Mouse (Mus musculus) forebrain, embryonic 14.5 days (tissue): Measurements from ENCODE around the gene Nav2. TPM values are rescaled to one million over a fixed set of nuclear protein-coding genes. Genes with fewer than 3 reads are reported as not detected.

Source experiments
- ATAC-seq: fragments of 200-750 bp; cut with Nextera tagmentation; 2 replicates; pipeline ENCODE4 v1.8.0; 2017; ENCODE audit warnings: mild to moderate bottlenecking, moderate library complexity
- DNase-seq: peaks from one replicate; pipeline ENCODE4 v3.0.0-alpha.2; 2015; ENCODE audit warnings: low spot score
- H3K27ac ChIP-seq: fragments of 300-500 bp; sonication (generic); 2 replicates; pipeline ENCODE4 v1.5.1; 2014; ENCODE audit warnings: low read depth, mild to moderate bottlenecking, control low read depth, low read length, moderate library complexity
- H3K27me3 ChIP-seq: fragments of 300-500 bp; sonication (generic); replicated peaks from 2 replicates; pipeline ENCODE4 v1.6.1; 2014; ENCODE audit warnings: low read length, control low read depth, mixed read lengths; ENCODE audit not compliant: control insufficient read depth, insufficient read depth
- H3K36me3 ChIP-seq: fragments of 300-500 bp; sonication (generic); 2 replicates; pipeline ENCODE4 v1.6.1; 2014; ENCODE audit warnings: low read length, control low read depth; ENCODE audit not compliant: control insufficient read depth, insufficient read depth
- H3K4me1 ChIP-seq: fragments of 300-500 bp; sonication (generic); 2 replicates; pipeline ENCODE4 v1.6.1; 2014; ENCODE audit warnings: antibody characterized with exemption, low read length, control low read depth; ENCODE audit not compliant: control insufficient read depth, insufficient read depth
- H3K4me2 ChIP-seq: fragments of 300-500 bp; sonication (generic); 2 replicates; pipeline ENCODE4 v1.6.1; 2014; ENCODE audit warnings: mild to moderate bottlenecking, control low read depth, low read length
- H3K4me3 ChIP-seq: fragments of 300-500 bp; sonication (generic); 2 replicates; pipeline ENCODE4 v1.5.1; 2014; ENCODE audit warnings: low read depth, low read length, control low read depth
- H3K9ac ChIP-seq: fragments of 300-500 bp; sonication (generic); 2 replicates; pipeline ENCODE4 v1.6.1; 2014; ENCODE audit warnings: mild to moderate bottlenecking, low read length, control low read depth, moderate library complexity
- H3K9me3 ChIP-seq: fragments of 300-500 bp; sonication (generic); replicated peaks from 2 replicates; pipeline ENCODE4 v1.6.1; 2016; ENCODE audit warnings: low read length, control low read depth, mixed read lengths; ENCODE audit not compliant: control insufficient read depth
- WGBS: fragments of 180-500 bp; shearing (Covaris S2); extraction: QIAGEN DNeasy Blood & Tissue Kit; methylation state at CpG from one replicate; pipeline ENCODE4 v1.1.7; 2014; 5-methylcytosine and 5-hydroxymethylcytosine counted together
- polyA plus RNA-seq: library from polyadenylated mRNA; unstranded; fragments of >200 nt; fragmentation: Nextera tagmentation; extraction: Ambion mirVana; gene quantifications from 2 replicates; pipeline ENCODE4 v1.2.1, GENCODE M21; 2014

Nav2 gene
- polyA plus RNA-seq, 1 experiment from 2014 or later = 6.3 TPM

DNA sequence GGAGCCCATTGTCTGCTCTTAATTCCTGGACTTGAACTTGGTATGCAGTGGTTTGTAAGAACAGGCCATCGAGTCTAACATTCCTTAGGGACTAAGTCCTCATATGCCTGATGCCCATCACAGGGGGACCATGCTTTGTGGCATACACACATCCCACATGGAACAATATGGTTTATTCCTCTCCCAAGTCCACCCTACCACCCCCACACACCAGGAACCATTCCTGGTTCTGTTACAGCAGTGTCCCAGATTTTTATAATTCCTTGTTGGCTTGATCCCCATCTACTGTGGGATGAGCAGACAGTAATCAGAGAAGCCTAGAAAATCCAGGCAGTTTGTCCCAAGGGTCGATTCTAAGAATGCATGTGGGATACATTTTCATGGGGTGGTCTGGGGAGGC lies 668.6 kb downstream of the Nav2 start:
- Histone ChIP-seq H3K27ac (no peak overlapping the region), H3K36me3 (peaks cover 3% of the 10 kb centered on the region; the same call in 1 of the 2 replicates), H3K9ac (no peak overlapping the region), H3K4me1 (no peaks in the 10 kb centered on the region), H3K27me3 (no peaks in the 10 kb centered on the region), H3K4me3 (no peak overlapping the region), H3K4me2 (no peak overlapping the region), H3K9me3 (no peaks in the 10 kb centered on the region)
- ATAC-seq (no peak), DNase-seq (no peak)
- 70% methylated on average over 2 of the region's 2 CpGs for WGBS

GRCm38 (mm10) chr7:49581951-49582350 lies 673.4 kb downstream of the Nav2 start:
- Histone ChIP-seq H3K27ac (no peak overlapping the region), H3K4me3 (no peak overlapping the region), H3K9me3 (no peaks in the 10 kb centered on the region), H3K4me2 (no peak overlapping the region), H3K9ac (no peak overlapping the region), H3K4me1 (no peaks in the 10 kb centered on the region), H3K36me3 (peaks cover 5% of the 10 kb centered on the region), H3K27me3 (no peaks in the 10 kb centered on the region)
- 92% methylated on average over 2 of the region's 2 CpGs for WGBS
- ATAC-seq = no peak
- DNase-seq = no peak

GRCm38 (mm10) chr7:49582551-49582950 lies 674.0 kb downstream of the Nav2 start:
- Histone ChIP-seq H3K4me2 (no peak overlapping the region), H3K9ac (no peak overlapping the region), H3K36me3 (peaks cover 5% of the 10 kb centered on the region), H3K9me3 (no peaks in the 10 kb centered on the region), H3K27me3 (no peaks in the 10 kb centered on the region), H3K4me1 (no peaks in the 10 kb centered on the region), H3K4me3 (no peak overlapping the region), H3K27ac (no peak overlapping the region)
- WGBS = 89% methylated on average over 7 of the region's 7 CpGs
- DNase-seq (no peak), ATAC-seq (no peak)

DNA sequence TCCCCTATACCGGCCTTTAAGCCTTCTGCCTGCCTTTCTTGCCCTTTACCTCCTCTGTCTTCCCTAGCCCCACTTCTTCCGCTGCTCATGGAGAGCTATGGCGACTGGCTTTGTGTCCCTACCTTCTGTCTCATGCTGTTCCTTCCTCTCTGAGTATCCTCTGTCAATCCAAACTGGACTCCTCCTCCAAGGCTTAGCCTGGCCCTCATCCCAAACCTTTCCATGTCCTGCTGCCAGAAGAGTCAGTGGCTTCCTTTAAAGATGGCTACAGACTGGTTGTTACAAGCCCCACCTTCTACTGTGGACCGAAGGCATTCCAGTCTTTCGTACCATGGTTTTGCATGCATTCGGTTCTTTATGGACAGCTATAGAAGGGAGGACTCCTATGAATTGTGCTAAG lies 674.7 kb downstream of the Nav2 start:
- Histone ChIP-seq H3K27me3 (no peaks in the 10 kb centered on the region), H3K9ac (no peak overlapping the region), H3K4me1 (no peaks in the 10 kb centered on the region), H3K27ac (no peak overlapping the region), H3K4me3 (no peak overlapping the region), H3K4me2 (no peak overlapping the region), H3K36me3 (peaks cover 2% of the 10 kb centered on the region; the same call in 1 of the 2 replicates), H3K9me3 (no peaks in the 10 kb centered on the region)
- WGBS = 88% methylated on average over 6 of the region's 6 CpGs
- ATAC-seq (no peak), DNase-seq (no peak)

DNA sequence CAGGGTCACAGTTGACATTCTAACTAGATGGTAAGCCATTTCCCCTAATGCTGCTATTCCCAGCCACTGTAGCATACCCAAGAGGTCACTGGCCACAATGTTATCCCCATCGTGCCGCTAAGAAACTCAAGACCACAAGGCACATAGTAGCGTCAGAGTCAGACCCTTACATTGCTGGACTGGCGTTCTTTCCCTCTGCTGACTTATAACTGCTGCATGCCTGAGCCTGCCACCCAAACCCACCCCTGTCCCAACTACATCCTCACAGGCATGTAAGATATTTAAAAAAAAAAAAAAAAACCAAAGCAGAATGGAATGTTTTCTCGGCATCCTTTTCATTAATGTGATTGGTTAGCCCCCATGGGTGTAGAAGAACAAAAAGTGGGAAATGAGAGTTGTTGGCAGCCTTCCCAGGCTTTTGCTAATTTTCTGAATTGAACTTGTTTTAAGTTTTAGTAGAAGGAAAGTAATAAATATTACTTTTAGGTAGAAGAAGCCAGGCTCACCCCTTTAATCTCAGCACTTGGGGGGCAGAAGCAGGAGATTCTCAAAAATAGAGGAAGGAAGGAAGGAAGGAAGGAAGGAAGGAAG lies 678.1 kb downstream of the Nav2 start:
- Histone ChIP-seq H3K4me3 (no peak overlapping the region), H3K27me3 (no peaks in the 10 kb centered on the region), H3K4me1 (no peaks in the 10 kb centered on the region), H3K9ac (no peak overlapping the region), H3K36me3 (peaks cover 2% of the 10 kb centered on the region; the same call in 1 of the 2 replicates), H3K27ac (no peak overlapping the region), H3K4me2 (no peak overlapping the region), H3K9me3 (no peaks in the 10 kb centered on the region)
- ATAC-seq (no peak), DNase-seq (no peak)
- WGBS = 74% methylated on average over 5 of the region's 5 CpGs

DNA sequence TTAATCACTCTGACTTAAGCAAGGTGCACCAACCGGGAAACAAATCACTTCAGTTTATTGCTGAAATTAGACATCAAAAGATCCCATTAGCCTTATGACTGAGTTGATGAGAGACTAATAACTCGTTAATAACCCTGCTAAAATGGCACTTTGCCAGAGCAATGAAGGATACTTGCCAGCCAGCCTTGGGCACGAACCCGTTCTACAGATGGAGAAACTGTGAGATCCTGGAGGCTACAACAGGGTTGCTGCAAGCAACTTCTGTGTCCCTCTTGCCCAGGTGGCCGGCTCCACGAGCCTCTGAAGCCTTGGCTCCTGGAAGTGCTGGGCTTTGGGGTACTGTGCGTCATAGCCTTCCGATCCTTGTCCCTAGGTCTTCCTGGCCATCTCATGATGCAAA lies 681.1 kb downstream of the Nav2 start:
- Histone ChIP-seq H3K4me3 (no peak overlapping the region), H3K36me3 (peaks cover 10% of the 10 kb centered on the region; the same call in 1 of the 2 replicates), H3K4me1 (no peaks in the 10 kb centered on the region), H3K9ac (no peak overlapping the region), H3K27me3 (no peaks in the 10 kb centered on the region), H3K4me2 (no peak overlapping the region), H3K27ac (no peak overlapping the region), H3K9me3 (no peaks in the 10 kb centered on the region)
- 76% methylated on average over 8 of the region's 8 CpGs for WGBS
- ATAC-seq = no peak
- no peak for DNase-seq

DNA sequence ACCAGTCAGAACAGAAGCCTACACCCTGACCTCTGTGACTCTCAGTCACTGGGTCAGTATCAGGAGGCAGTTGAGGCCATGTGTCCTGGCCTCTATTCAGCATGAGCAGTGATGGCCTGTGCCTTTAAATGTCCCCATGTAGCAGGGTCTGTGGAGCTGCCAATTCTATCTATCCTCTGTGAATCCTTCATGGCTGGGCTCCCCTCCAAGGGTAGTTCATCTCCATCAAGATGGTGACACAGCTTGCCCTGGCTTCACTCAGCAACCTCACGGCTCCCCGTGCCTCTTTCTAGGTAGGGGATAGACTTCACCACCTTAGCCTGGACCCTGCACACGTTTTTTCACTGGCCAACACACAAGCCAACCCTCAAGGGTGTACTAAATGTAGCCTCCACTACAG lies 689.3 kb downstream of the Nav2 start:
- H3K36me3 ChIP-seq = peaks cover 18% of the 10 kb centered on the region; the same call in 1 of the 2 replicates
- H3K9me3 ChIP-seq = no peaks in the 10 kb centered on the region
- H3K9ac ChIP-seq = no peak overlapping the region
- ATAC-seq (no peak), DNase-seq (no peak)
- H3K4me3 ChIP-seq = no peak overlapping the region
- H3K4me1 ChIP-seq = no peaks in the 10 kb centered on the region
- H3K27me3 ChIP-seq = no peaks in the 10 kb centered on the region
- 88% methylated on average over 3 of the region's 3 CpGs for WGBS
- H3K27ac ChIP-seq = no peak overlapping the region
- no peak overlapping the region for H3K4me2 ChIP-seq

GRCm38 (mm10) chr7:49598225-49598624 lies 689.7 kb downstream of the Nav2 start:
- no peaks in the 10 kb centered on the region for H3K27me3 ChIP-seq
- no peak overlapping the region for H3K9ac ChIP-seq
- ATAC-seq (no peak), DNase-seq (no peak)
- 95% methylated on average over 13 of the region's 13 CpGs for WGBS
- no peak overlapping the region for H3K4me3 ChIP-seq
- H3K27ac ChIP-seq = no peak overlapping the region
- no peaks in the 10 kb centered on the region for H3K9me3 ChIP-seq
- peaks cover 18% of the 10 kb centered on the region; the same call in 1 of the 2 replicates for H3K36me3 ChIP-seq
- no peak overlapping the region for H3K4me2 ChIP-seq
- H3K4me1 ChIP-seq = no peaks in the 10 kb centered on the region

DNA sequence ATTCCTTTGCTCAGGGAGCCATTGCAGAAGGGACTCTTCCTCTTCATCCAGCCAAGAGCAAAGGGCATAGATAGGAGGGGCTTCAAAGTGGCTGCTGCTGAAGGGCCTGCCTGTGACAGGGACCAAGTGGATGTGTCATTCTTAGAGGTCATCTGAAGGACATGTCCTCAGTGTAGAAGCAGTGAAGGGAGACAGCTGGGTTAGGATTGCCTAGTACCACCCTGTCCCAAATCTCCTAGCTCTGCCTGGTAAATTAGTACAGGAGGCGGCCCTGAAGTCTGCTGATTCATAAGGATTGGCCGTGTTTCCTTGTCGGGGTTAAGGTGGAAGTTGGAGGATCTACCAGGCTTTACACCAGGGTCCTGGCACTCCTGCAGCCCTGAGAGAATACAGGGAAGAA lies 691.4 kb downstream of the Nav2 start:
- Histone ChIP-seq H3K27me3 (no peaks in the 10 kb centered on the region), H3K9ac (no peak overlapping the region), H3K4me2 (no peak overlapping the region), H3K4me1 (no peaks in the 10 kb centered on the region), H3K4me3 (no peak overlapping the region), H3K36me3 (peaks cover 5% of the 10 kb centered on the region; the same call in 1 of the 2 replicates), H3K9me3 (no peaks in the 10 kb centered on the region), H3K27ac (no peak overlapping the region)
- 85% methylated on average over 3 of the region's 3 CpGs for WGBS
- no peak for DNase-seq
- ATAC-seq = no peak
